Mouse (Mus musculus) ES-E14 (cell line): ENCODE results near the gene Slc9a9. TPM values are rescaled to one million over a fixed set of nuclear protein-coding genes. Genes with fewer than 3 reads are reported as not detected.

Experiments used
- DNase-seq: peaks from one replicate; pipeline ENCODE4 v3.0.0-alpha.2; 2013; ENCODE audit warnings: low read depth, low spot score
- H3K27ac ChIP-seq: 2 replicates; pipeline ENCODE4 v1.5.1; 2012; ENCODE audit warnings: low read depth, mild to moderate bottlenecking, low read length, moderate library complexity, mixed read lengths; ENCODE audit not compliant: poor library complexity, insufficient read depth, severe bottlenecking
- H3K36me3 ChIP-seq: 2 replicates; pipeline ENCODE4 v1.6.1; 2012; ENCODE audit warnings: mild to moderate bottlenecking, low read length, moderate library complexity, mixed read lengths; ENCODE audit not compliant: control insufficient read depth, poor library complexity, insufficient read depth, severe bottlenecking
- H3K4me1 ChIP-seq, 2 experiments: fragments of 150-350 bp in 1 of 2; sonication (generic) in 1 of 2; 2 replicates each; pipeline ENCODE4 v1.6.1; 2012; ENCODE audit warnings: low read length in 2 of 2, mild to moderate bottlenecking in 1 of 2, mixed read lengths in 1 of 2; ENCODE audit not compliant: control insufficient read depth in 2 of 2, insufficient read depth in 2 of 2, poor library complexity in 1 of 2
- H3K4me3 ChIP-seq, 2 experiments: fragments of 150-350 bp in 1 of 2; sonication (generic) in 1 of 2; 2 replicates each; pipeline ENCODE4 v1.5.1; 2012; ENCODE audit warnings: low read length in 2 of 2, low read depth in 1 of 2, mild to moderate bottlenecking in 1 of 2, mixed read lengths in 1 of 2; ENCODE audit not compliant: insufficient read depth in 1 of 2, poor library complexity in 1 of 2, severe bottlenecking in 1 of 2
- H3K9ac ChIP-seq: 2 replicates; pipeline ENCODE4 v1.6.1; 2012; ENCODE audit warnings: low read depth, mild to moderate bottlenecking, low read length, mixed read lengths; ENCODE audit not compliant: poor library complexity, insufficient read depth, severe bottlenecking
- H3K9me3 ChIP-seq: fragments of 150-350 bp; sonication (generic); 2 replicates; pipeline ENCODE4 v1.6.1; 2012; ENCODE audit warnings: low read depth, mild to moderate bottlenecking, low read length; ENCODE audit not compliant: control insufficient read depth, insufficient read depth
- CHD2 ChIP-seq: IDR thresholded peaks from 2 replicates; pipeline ENCODE4 v1.6.1; 2014; ENCODE audit warnings: mild to moderate bottlenecking, low read depth, low read length, inconsistent platforms
- HCFC1 ChIP-seq: IDR thresholded peaks from 2 replicates; pipeline ENCODE4 v1.6.1; 2012; ENCODE audit warnings: low read length, inconsistent platforms, borderline replicate concordance; ENCODE audit not compliant: insufficient read depth
- MAFK ChIP-seq: IDR thresholded peaks from 2 replicates; pipeline ENCODE4 v1.6.1; 2014; ENCODE audit warnings: mild to moderate bottlenecking, low read depth, low read length, inconsistent platforms; ENCODE audit not compliant: insufficient read depth
- ZC3H11A ChIP-seq: IDR thresholded peaks from 2 replicates; pipeline ENCODE4 v1.6.1; 2012; ENCODE audit warnings: low read depth, mild to moderate bottlenecking, inconsistent platforms, low read length, borderline replicate concordance
- ZNF384 ChIP-seq: IDR thresholded peaks from 2 replicates; pipeline ENCODE4 v1.6.1; 2012; ENCODE audit warnings: low read depth, low read length, inconsistent platforms
- in situ Hi-C, 2 experiments: fragments of 600-800 bp; cut with MboI; formaldehyde crosslinking; loops; one replicate each; pipeline ENCODE4 v1.15.1; 2025; ENCODE audit warnings: low sequenced_read_pairs in 2 of 2, inconsistent platforms in 1 of 2; ENCODE audit not compliant: unreplicated experiment in 2 of 2
- total RNA-seq: library from RNA; depleted of rRNA; stranded (reverse); fragments of 300-350 nt; gene quantifications from 2 replicates; pipeline ENCODE4 v1.2.3, GENCODE M21; 2012

The Slc9a9 gene
- total RNA-seq, 1 experiment = 0.13 TPM

- Histone ChIP-seq H3K9ac (no peak overlapping the region), H3K9me3 (no peaks in the 10 kb centered on the region), H3K27ac (no peak overlapping the region), H3K4me1 (no peaks in the 10 kb centered on the region), H3K36me3 (no peaks in the 10 kb centered on the region), H3K4me3 (no peak overlapping the region)
- in situ Hi-C loops = no loop called here
- TF ChIP-seq ZC3H11A (no peak), HCFC1 (no peak), CHD2 (no peak), MAFK (no peak), ZNF384 (no peak)
- DNase-seq = no peak
Measured at GRCm38 (mm10) chr9:95053183-95053582, 383.5 kb downstream of the Slc9a9 start.

GRCm38 (mm10) chr9:95055843-95056242 lies 386.1 kb downstream of the Slc9a9 start:
- DNase-seq = no peak
- Histone ChIP-seq H3K4me3 (no peak overlapping the region), H3K9me3 (no peaks in the 10 kb centered on the region)

GRCm38 (mm10) chr9:95060702-95061101 lies 391.0 kb downstream of the Slc9a9 start:
- Histone ChIP-seq H3K4me3 (no peak overlapping the region), H3K27ac (no peak overlapping the region), H3K36me3 (no peaks in the 10 kb centered on the region), H3K9me3 (no peaks in the 10 kb centered on the region), H3K4me1 (no peaks in the 10 kb centered on the region), H3K9ac (no peak overlapping the region)
- in situ Hi-C loops = no loop called here
- TF ChIP-seq CHD2 = no peak
- no peak for TF ChIP-seq ZC3H11A
- no peak for TF ChIP-seq HCFC1
- no peak for TF ChIP-seq MAFK
- no peak for TF ChIP-seq ZNF384
- DNase-seq = no peak

More at GRCm38 (mm10) chr9:95055843-95056242, 386.1 kb downstream of the Slc9a9 start:
- no peaks in the 10 kb centered on the region for H3K36me3 ChIP-seq
- H3K4me1 ChIP-seq = no peaks in the 10 kb centered on the region
- no peak overlapping the region for H3K9ac ChIP-seq
- TF ChIP-seq HCFC1 = no peak
- TF ChIP-seq ZNF384 = no peak
- TF ChIP-seq MAFK = no peak
- no peak for TF ChIP-seq ZC3H11A
- TF ChIP-seq CHD2 = no peak
- in situ Hi-C loops = no loop called here
- no peak overlapping the region for H3K27ac ChIP-seq

- in situ Hi-C loops = no loop called here
- no peak overlapping the region for H3K27ac ChIP-seq
Measured at GRCm38 (mm10) chr9:95067037-95067436, 397.3 kb downstream of the Slc9a9 start.

GRCm38 (mm10) chr9:95068466-95068865 lies 398.8 kb downstream of the Slc9a9 start:
- peaks cover 0 to 2% of the 10 kb centered on the region in 2 experiments; a peak in 1 of 4 replicates for H3K4me1 ChIP-seq
- in situ Hi-C loops = no loop called here
- no peaks in the 10 kb centered on the region for H3K36me3 ChIP-seq
- DNase-seq = no peak
- no peaks in the 10 kb centered on the region for H3K9me3 ChIP-seq
- H3K9ac ChIP-seq = no peak overlapping the region
- no peak overlapping the region for H3K4me3 ChIP-seq
- TF ChIP-seq ZNF384 (no peak), CHD2 (no peak), MAFK (no peak), ZC3H11A (no peak), HCFC1 (no peak)
- no peak overlapping the region for H3K27ac ChIP-seq

More at GRCm38 (mm10) chr9:95067037-95067436, 397.3 kb downstream of the Slc9a9 start:
- DNase-seq = no peak
- TF ChIP-seq HCFC1 = no peak
- Histone ChIP-seq H3K9me3 (no peaks in the 10 kb centered on the region), H3K36me3 (no peaks in the 10 kb centered on the region), H3K4me3 (no peak overlapping the region), H3K9ac (no peak overlapping the region), H3K4me1 (no peaks in the 10 kb centered on the region; a peak in 1 of 4 replicates)
